Mouse (Mus musculus) G1E (cell line): Measurements from ENCODE around the gene Aspn.

ENCODE experiments used
- CTCF ChIP-seq: IDR thresholded peaks from 2 replicates; pipeline ENCODE4 v1.5.1; 2012; ENCODE audit warnings: low read depth, low read length, inconsistent platforms, mixed read lengths
- GATA1 ChIP-seq: IDR thresholded peaks from 2 replicates; pipeline ENCODE4 v1.6.1; 2012; ENCODE audit warnings: borderline replicate concordance, low read length, inconsistent platforms, mixed read lengths
- POLR2AphosphoS5 ChIP-seq: IDR thresholded peaks from 2 replicates; pipeline ENCODE4 v1.6.1; 2012; ENCODE audit warnings: low read depth, low read length, inconsistent platforms; ENCODE audit not compliant: insufficient replicate concordance

- TF ChIP-seq GATA1 (no peak), CTCF (no peak), POLR2AphosphoS5 (no peak)
Measured at GRCm38 (mm10) chr13:49584307-49585005, 40.2 kb downstream of the Aspn start.
